Mouse (Mus musculus) CD4-positive, CD25-positive, alpha-beta regulatory T cell, adult 4 months (primary cell): ENCODE results near the gene Fbln2. TPM values are rescaled to one million over a fixed set of nuclear protein-coding genes. Genes with fewer than 3 reads are reported as not detected.
A peak's percentile ranks its signal among the peaks of the same experiment; 100 is the strongest.

Experiments
- ATAC-seq: one replicate; pipeline ENCODE4 v1.8.0; 2017
- polyA plus RNA-seq, 2 experiments: library from polyadenylated mRNA; unstranded; fragments of 100-300 nt; shearing (Covaris generic); gene quantifications; one replicate each; pipeline ENCODE4 v1.2.1; 2017

Gene Fbln2
- polyA plus RNA-seq, 2 experiments from 2014 or later = 0.86 to 0.90 TPM

GRCm38 (mm10) chr6:91231523-91231922 is 19.3 kb downstream of the Fbln2 start:
- no peak for ATAC-seq

GRCm38 (mm10) chr6:91233011-91233410 is 20.8 kb downstream of the Fbln2 start:
- no peak for ATAC-seq

GRCm38 (mm10) chr6:91233424-91234015 is 21.3 kb downstream of the Fbln2 start:
- no peak for ATAC-seq

GRCm38 (mm10) chr6:91236006-91236405 is 23.8 kb downstream of the Fbln2 start:
- no peak for ATAC-seq

GRCm38 (mm10) chr6:91236429-91236828 is 24.2 kb downstream of the Fbln2 start:
- ATAC-seq = no peak

- no peak for ATAC-seq
These were observed 25.0 kb downstream of the Fbln2 start for GRCm38 (mm10) chr6:91237273-91237672.

- ATAC-seq = no peak
These were observed 28.3 kb downstream of the Fbln2 start for GRCm38 (mm10) chr6:91240537-91240936.

GRCm38 (mm10) chr6:91240964-91241363 is 28.7 kb downstream of the Fbln2 start:
- no peak for ATAC-seq

GRCm38 (mm10) chr6:91243395-91243794 is 31.1 kb downstream of the Fbln2 start:
- no peak for ATAC-seq

GRCm38 (mm10) chr6:91244331-91244730 is 32.1 kb downstream of the Fbln2 start:
- ATAC-seq = no peak

GRCm38 (mm10) chr6:91245331-91245730 is 33.1 kb downstream of the Fbln2 start:
- ATAC-seq = no peak

- no peak for ATAC-seq
These were observed 35.1 kb downstream of the Fbln2 start for GRCm38 (mm10) chr6:91247343-91247742.

GRCm38 (mm10) chr6:91248627-91249026 is 36.4 kb downstream of the Fbln2 start:
- no peak for ATAC-seq

- ATAC-seq = no peak
These were observed 37.5 kb downstream of the Fbln2 start for GRCm38 (mm10) chr6:91249797-91250196.

- ATAC-seq = peak; percentile 41
These were observed 47.3 kb downstream of the Fbln2 start for GRCm38 (mm10) chr6:91259440-91260120.

- no peak for ATAC-seq
These were observed 48.2 kb downstream of the Fbln2 start for GRCm38 (mm10) chr6:91260347-91260986.

- no peak for ATAC-seq
These were observed 48.7 kb downstream of the Fbln2 start for GRCm38 (mm10) chr6:91260987-91261367.

- no peak for ATAC-seq
These were observed 53.4 kb downstream of the Fbln2 start for GRCm38 (mm10) chr6:91265616-91266015.

GRCm38 (mm10) chr6:91266647-91267046 is 54.4 kb downstream of the Fbln2 start:
- ATAC-seq = no peak

- no peak for ATAC-seq
These were observed 56.1 kb downstream of the Fbln2 start for GRCm38 (mm10) chr6:91268318-91268717.

- ATAC-seq = no peak
These were observed 65.3 kb downstream of the Fbln2 start for GRCm38 (mm10) chr6:91277549-91277948.

- no peak for ATAC-seq
These were observed 66.0 kb downstream of the Fbln2 start for GRCm38 (mm10) chr6:91278302-91278701.

- no peak for ATAC-seq
These were observed 67.2 kb downstream of the Fbln2 start for GRCm38 (mm10) chr6:91279477-91279876.

GRCm38 (mm10) chr6:91281206-91281605 is 69.0 kb downstream of the Fbln2 start:
- peak; percentile 57 for ATAC-seq
